Mouse (Mus musculus) limb, embryonic 13.5 days (tissue): Measurements from ENCODE around the gene Rrp36. TPM values are rescaled to one million over a fixed set of nuclear protein-coding genes. Genes with fewer than 3 reads are reported as not detected.

Experiments
- ATAC-seq: fragments of 200-750 bp; cut with Nextera tagmentation; 2 replicates; pipeline ENCODE4 v1.8.0; 2017; ENCODE audit warnings: low read depth, moderate number of reproducible peaks, moderate TSS enrichment; ENCODE audit not compliant: low FRiP score
- H3K27ac ChIP-seq: fragments of 300-500 bp; sonication (generic); 2 replicates; pipeline ENCODE4 v1.5.1; 2015; ENCODE audit warnings: inconsistent platforms, mild to moderate bottlenecking, moderate library complexity
- H3K27me3 ChIP-seq: fragments of 300-500 bp; sonication (generic); 2 replicates; pipeline ENCODE4 v1.6.1; 2015; ENCODE audit warnings: mild to moderate bottlenecking, inconsistent platforms
- H3K36me3 ChIP-seq: fragments of 300-500 bp; sonication (generic); 2 replicates; pipeline ENCODE4 v1.6.1; 2015; ENCODE audit warnings: inconsistent platforms, mild to moderate bottlenecking, moderate library complexity
- H3K4me1 ChIP-seq: fragments of 300-500 bp; sonication (generic); 2 replicates; pipeline ENCODE4 v1.6.1; 2015; ENCODE audit warnings: inconsistent platforms
- H3K4me2 ChIP-seq: fragments of 300-500 bp; sonication (generic); replicated peaks from 2 replicates; pipeline ENCODE4 v1.6.1; 2015; ENCODE audit warnings: inconsistent platforms, mild to moderate bottlenecking, moderate library complexity
- H3K4me3 ChIP-seq: fragments of 300-500 bp; sonication (generic); 2 replicates; pipeline ENCODE4 v1.5.1; 2015; ENCODE audit warnings: moderate library complexity, mild to moderate bottlenecking, inconsistent platforms
- H3K9ac ChIP-seq: fragments of 300-500 bp; sonication (generic); 2 replicates; pipeline ENCODE4 v1.6.1; 2015; ENCODE audit warnings: mild to moderate bottlenecking, inconsistent platforms
- H3K9me3 ChIP-seq: fragments of 300-500 bp; sonication (generic); 2 replicates; pipeline ENCODE4 v1.6.1; 2016; ENCODE audit warnings: inconsistent platforms
- WGBS: fragments of 180-500 bp; shearing (Covaris S2); methylation state at CpG from one replicate; pipeline ENCODE4 v1.1.7; 2015; 5-methylcytosine and 5-hydroxymethylcytosine counted together
- polyA plus RNA-seq: library from polyadenylated mRNA; unstranded; fragments of >200 nt; fragmentation: Nextera tagmentation; extraction: Ambion mirVana; gene quantifications from 2 replicates; pipeline ENCODE4 v1.2.1, GENCODE M21; 2015

The Rrp36 gene
- 67.6 and 73.9 TPM in 2 replicates for polyA plus RNA-seq

DNA sequence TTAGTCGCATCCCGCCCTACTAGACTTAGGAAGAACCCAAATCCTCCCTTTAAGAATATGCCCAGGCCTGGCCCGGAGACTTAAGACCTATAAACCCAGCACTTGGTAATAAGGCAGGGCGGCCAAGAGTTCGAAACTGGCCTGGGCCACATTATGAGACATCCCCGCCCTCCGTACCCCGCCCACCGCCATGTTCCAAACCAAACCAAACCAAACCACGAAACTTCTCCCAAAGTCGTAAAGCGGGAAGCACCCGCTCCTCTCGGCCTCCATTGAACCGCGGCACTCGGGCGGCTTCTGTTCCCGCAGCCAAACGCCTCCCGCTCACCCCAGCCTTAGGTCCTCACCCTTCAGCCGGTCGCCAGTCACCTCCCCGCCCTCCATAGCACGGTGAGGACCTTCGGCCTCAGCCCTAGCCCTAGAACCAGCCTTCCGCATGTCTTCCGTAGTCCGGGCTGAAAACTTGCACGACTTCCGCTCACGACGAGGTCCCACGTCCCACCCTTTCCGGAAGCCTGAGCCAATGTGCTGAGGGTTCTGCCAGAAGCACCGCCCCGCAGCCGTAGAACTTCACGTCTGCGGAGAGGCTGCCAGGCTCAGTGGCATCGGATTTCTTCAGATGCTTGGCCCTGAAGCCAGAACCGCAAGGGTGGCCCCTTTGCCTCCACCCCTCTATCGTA, at the start of gene Rrp36:
Gene Rrp36, minus strand, starts transcription at position 503 of the 680 bp plus-strand sequence.
- Histone ChIP-seq H3K27me3 (no peaks in the 10 kb centered on the region), H3K36me3 (peaks cover 66% of the 10 kb centered on the region), H3K9me3 (no peaks in the 10 kb centered on the region), H3K4me3 (peak within 1 kb of the TSS; percentile 82), H3K4me2 (peak within 1 kb of the TSS; percentile 88), H3K27ac (peak within 1 kb of the TSS; percentile 95), H3K9ac (peak within 1 kb of the TSS; percentile 81), H3K4me1 (peaks cover 27% of the 10 kb centered on the region)
- ATAC-seq = peak; percentile 93
- 1% methylated on average over 43 of the region's 43 CpGs for WGBS

- WGBS = 88% methylated on average over 7 of the region's 7 CpGs
- no peak for ATAC-seq
- no peak overlapping the region for H3K9ac ChIP-seq
- H3K4me2 ChIP-seq = no peak overlapping the region
- H3K4me3 ChIP-seq = no peak overlapping the region
- no peaks in the 10 kb centered on the region for H3K27me3 ChIP-seq
- no peaks in the 10 kb centered on the region for H3K4me1 ChIP-seq
- H3K27ac ChIP-seq = no peak overlapping the region
- peaks cover 80% of the 10 kb centered on the region for H3K36me3 ChIP-seq
- H3K9me3 ChIP-seq = no peaks in the 10 kb centered on the region
These were observed 46.9 kb upstream of the Rrp36 start for GRCm38 (mm10) chr17:46721077-46721476.

- H3K4me2 ChIP-seq = no peak overlapping the region
- H3K4me1 ChIP-seq = peaks cover 21% of the 10 kb centered on the region
- ATAC-seq = no peak
- no peak overlapping the region for H3K9ac ChIP-seq
- no peaks in the 10 kb centered on the region for H3K27me3 ChIP-seq
- H3K27ac ChIP-seq = no peak overlapping the region
- H3K9me3 ChIP-seq = no peaks in the 10 kb centered on the region
- H3K36me3 ChIP-seq = peaks cover 51% of the 10 kb centered on the region
- H3K4me3 ChIP-seq = no peak overlapping the region
- 94% methylated on average over 11 of the region's 11 CpGs for WGBS
These were observed 40.8 kb upstream of the Rrp36 start for GRCm38 (mm10) chr17:46714756-46715481.

- H3K27me3 ChIP-seq = no peaks in the 10 kb centered on the region
- no peak overlapping the region for H3K4me3 ChIP-seq
- 87% methylated on average over 9 of the region's 9 CpGs for WGBS
- peaks cover 21% of the 10 kb centered on the region for H3K4me1 ChIP-seq
- H3K36me3 ChIP-seq = peaks cover 51% of the 10 kb centered on the region
- no peak overlapping the region for H3K27ac ChIP-seq
- H3K9me3 ChIP-seq = no peaks in the 10 kb centered on the region
- ATAC-seq = no peak
- no peak overlapping the region for H3K9ac ChIP-seq
- H3K4me2 ChIP-seq = 0 out of 2 replicates have a peak overlapping the region, but pooled peaks have one; percentile 100
These were observed 39.7 kb upstream of the Rrp36 start for GRCm38 (mm10) chr17:46713849-46714248.

GRCm38 (mm10) chr17:46712442-46712841, 38.3 kb upstream of the Rrp36 start:
- H3K27me3 ChIP-seq = no peaks in the 10 kb centered on the region
- H3K4me1 ChIP-seq = peaks cover 21% of the 10 kb centered on the region
- WGBS = 67% methylated on average over 7 of the region's 7 CpGs
- peak overlapping the region; percentile 100 for H3K4me3 ChIP-seq
- H3K4me2 ChIP-seq = peak overlapping the region; percentile 100
- peaks cover 41% of the 10 kb centered on the region for H3K36me3 ChIP-seq
- H3K9ac ChIP-seq = peak overlapping the region; percentile 96
- no peak overlapping the region for H3K27ac ChIP-seq
- no peaks in the 10 kb centered on the region for H3K9me3 ChIP-seq
- ATAC-seq = no peak

DNA sequence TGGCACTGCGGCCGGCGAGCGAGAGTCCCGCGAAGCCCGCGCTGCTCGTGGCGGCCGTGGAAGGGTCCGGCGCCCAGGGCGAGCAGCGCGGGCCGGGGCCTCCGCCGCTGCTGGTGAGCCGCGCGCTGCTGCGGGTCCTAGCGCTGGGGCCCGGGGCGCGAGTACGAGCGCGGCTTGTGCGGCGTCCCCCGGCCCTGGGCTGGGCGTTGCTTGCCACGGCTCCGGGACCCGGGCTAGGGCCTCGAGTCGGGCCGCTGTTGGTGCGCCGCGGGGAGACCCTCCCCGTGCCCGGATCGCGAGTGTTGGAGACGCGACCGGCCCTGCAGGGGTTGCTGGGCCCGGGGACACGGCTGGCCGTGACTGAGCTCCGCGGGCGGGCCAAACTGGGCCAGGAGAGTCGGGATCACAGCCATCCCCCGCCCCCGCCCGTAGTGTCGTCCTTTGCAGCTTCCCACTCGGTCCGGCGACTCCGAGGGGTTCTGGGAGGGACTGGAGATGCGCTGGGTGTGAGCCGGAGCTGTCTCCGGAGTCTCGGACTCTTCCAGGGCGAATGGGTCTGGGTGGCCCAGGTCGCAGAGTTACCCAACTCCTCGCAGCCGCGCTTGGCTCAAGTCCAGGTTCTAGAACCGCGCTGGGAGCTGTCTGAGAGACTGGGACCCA, 37.6 kb upstream of the Rrp36 start:
- Histone ChIP-seq H3K9me3 (no peaks in the 10 kb centered on the region), H3K9ac (peak overlapping the region; percentile 96), H3K27me3 (no peaks in the 10 kb centered on the region), H3K4me3 (peak overlapping the region; percentile 100), H3K36me3 (peaks cover 36% of the 10 kb centered on the region), H3K27ac (peak overlapping the region; percentile 63; the same call in 1 of the 2 replicates), H3K4me2 (peak overlapping the region; percentile 100), H3K4me1 (peaks cover 21% of the 10 kb centered on the region)
- WGBS = under 1% methylated on average over 60 of the region's 76 CpGs
- ATAC-seq = no peak; the same call in none of the 2 replicates

- Histone ChIP-seq H3K27ac (peak within 1 kb of the TSS; percentile 65; the same call in 1 of the 2 replicates), H3K4me1 (peaks cover 23% of the 10 kb centered on the region), H3K9ac (peak within 1 kb of the TSS; percentile 96), H3K9me3 (no peaks in the 10 kb centered on the region), H3K27me3 (no peaks in the 10 kb centered on the region), H3K4me3 (peak within 1 kb of the TSS; percentile 100), H3K4me2 (peak within 1 kb of the TSS; percentile 100), H3K36me3 (peaks cover 29% of the 10 kb centered on the region)
- WGBS = 7% methylated on average over 36 of the region's 36 CpGs
- peak; percentile 91 for ATAC-seq
These were observed 36.9 kb upstream of the Rrp36 start, which contains the start of gene Pex6 for GRCm38 (mm10) chr17:46710959-46711597. Pex6 (plus strand) TSS chr17:46711463.

- H3K4me3 ChIP-seq = no peak overlapping the region
- H3K36me3 ChIP-seq = no peaks in the 10 kb centered on the region
- no peak overlapping the region for H3K9ac ChIP-seq
- H3K4me1 ChIP-seq = peaks cover 34% of the 10 kb centered on the region
- WGBS = 91% methylated on average over 14 of the region's 14 CpGs
- H3K9me3 ChIP-seq = no peaks in the 10 kb centered on the region
- no peak for ATAC-seq
- no peaks in the 10 kb centered on the region for H3K27me3 ChIP-seq
- peak overlapping the region; percentile 89; the same call in 1 of the 2 replicates for H3K4me2 ChIP-seq
- no peak overlapping the region for H3K27ac ChIP-seq
These were observed 32.4 kb upstream of the Rrp36 start for GRCm38 (mm10) chr17:46706375-46707089.

GRCm38 (mm10) chr17:46704887-46705835, 31.0 kb upstream of the Rrp36 start, which contains the start of gene Ppp2r5d:
Ppp2r5d (minus strand) TSS chr17:46705111.
- H3K4me2 ChIP-seq = peak within 1 kb of the TSS; percentile 89
- 0 out of 2 replicates have a peak, but pooled peaks cover 7% of the 10 kb centered on the region for H3K36me3 ChIP-seq
- H3K27me3 ChIP-seq = no peaks in the 10 kb centered on the region
- H3K27ac ChIP-seq = peak within 1 kb of the TSS; percentile 93
- peaks cover 33% of the 10 kb centered on the region for H3K4me1 ChIP-seq
- H3K9me3 ChIP-seq = no peaks in the 10 kb centered on the region
- 1% methylated on average over 48 of the region's 48 CpGs for WGBS
- peak within 1 kb of the TSS; percentile 90 for H3K4me3 ChIP-seq
- peak; percentile 97 for ATAC-seq
- peak within 1 kb of the TSS; percentile 96 for H3K9ac ChIP-seq
